Mouse (Mus musculus) adrenal gland, adult (tissue): ENCODE measurements around the gene Dnttip1.
"Not testable (repeated sequence)": the region's sequence is repeated elsewhere in the genome, so short reads cannot be mapped to it uniquely, and the experiment has no call there.

ENCODE experiments used
- DNase-seq, 2 experiments: peaks; one replicate each; pipeline ENCODE4 v3.0.0; 2022 to 2023; ENCODE audit warnings: low spot score in 1 of 2; ENCODE audit not compliant: inconsistent age in 2 of 2

The Dnttip1 gene

GRCm38 (mm10) chr2:164778809-164779208 lies 33.0 kb downstream of the Dnttip1 start:
- no peak for DNase-seq

DNA sequence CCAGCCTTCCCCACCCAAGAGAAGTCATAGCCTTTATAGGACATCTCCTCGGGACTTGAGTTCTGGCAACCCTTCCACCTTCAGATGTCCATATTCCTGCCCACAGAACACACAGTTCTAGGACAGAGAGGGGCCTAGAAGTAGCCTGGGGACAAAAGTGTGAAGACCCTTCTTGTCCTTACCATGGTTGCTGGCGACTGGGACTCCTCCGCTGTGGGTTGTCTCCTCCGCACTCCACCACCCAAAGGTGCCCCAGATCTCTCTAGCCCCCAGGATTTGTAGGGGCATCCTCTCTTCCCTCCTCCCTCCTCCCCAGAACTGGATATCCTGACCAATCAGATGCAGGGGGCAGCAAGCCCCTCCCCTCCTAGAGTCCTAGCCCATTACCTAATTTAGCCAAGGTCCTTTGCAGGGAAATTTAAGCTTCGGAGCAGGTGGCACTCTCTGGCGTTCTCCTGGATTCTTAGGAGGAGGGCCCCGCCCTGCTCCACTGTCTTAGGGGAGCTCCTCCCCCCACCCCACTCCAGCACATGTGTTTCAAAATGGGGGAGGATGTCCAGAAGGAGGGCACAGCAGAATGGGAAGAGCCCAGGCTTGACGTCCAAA lies 33.8 kb downstream of the Dnttip1 start, which contains the start of gene Tnnc2:
TSS of gene Tnnc2 (minus strand) at position 487 of the 606 bp plus-strand sequence.
- no peak for DNase-seq

DNA sequence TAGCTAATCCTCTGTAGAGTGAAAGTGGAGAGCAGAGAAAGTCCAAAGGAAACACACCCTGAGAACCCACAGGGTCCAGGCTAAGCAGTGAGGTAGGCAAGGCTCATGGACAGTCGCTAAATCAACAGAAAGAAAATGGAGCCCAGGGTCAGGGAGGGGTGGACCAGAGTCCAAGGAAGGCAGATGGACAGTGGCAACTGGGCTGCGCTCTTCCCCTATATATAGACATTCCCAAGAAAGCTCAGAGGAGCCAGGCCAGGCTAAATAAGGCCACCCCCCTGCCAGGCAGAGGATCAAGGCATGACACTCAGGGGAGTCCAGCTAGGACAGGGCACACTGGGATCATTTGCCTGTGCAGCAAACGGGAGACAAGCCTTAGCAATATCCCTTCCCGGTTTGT lies 36.1 kb downstream of the Dnttip1 start:
- DNase-seq: no peak

GRCm38 (mm10) chr2:164783926-164784581 lies 38.3 kb downstream of the Dnttip1 start:
- DNase-seq: no peak

DNA sequence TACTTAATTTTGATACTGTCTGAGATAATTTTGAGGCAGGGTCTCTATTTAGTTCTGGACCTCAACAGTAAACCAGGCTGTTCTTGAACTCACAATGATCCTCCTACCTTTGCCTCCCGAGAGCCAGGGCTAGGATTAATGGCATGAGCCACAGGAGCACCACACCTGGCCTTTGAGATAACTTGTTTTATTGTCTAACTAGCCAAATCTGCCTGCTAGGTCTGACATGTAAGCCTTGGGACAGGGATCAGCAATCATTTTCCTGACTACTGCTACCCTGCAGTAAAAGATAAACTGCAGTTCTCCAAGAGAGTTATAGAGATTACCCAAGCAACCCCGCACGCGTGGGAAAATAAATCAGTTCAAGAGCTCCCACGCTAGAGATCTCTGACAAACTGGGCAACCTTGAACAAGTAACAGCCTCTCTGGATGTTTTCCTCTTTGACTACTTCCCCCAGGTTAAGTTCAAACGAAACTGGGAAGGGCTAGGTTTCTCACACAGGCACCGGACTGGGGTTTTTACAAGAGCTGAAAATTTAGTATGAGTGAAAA lies 39.2 kb downstream of the Dnttip1 start:
- DNase-seq: no peak

GRCm38 (mm10) chr2:164785481-164786387 lies 40.0 kb downstream of the Dnttip1 start, which contains the start of gene Snx21:
Gene Snx21, plus strand, starts transcription at chr2:164785823.
- DNase-seq: peak; percentile 98

DNA sequence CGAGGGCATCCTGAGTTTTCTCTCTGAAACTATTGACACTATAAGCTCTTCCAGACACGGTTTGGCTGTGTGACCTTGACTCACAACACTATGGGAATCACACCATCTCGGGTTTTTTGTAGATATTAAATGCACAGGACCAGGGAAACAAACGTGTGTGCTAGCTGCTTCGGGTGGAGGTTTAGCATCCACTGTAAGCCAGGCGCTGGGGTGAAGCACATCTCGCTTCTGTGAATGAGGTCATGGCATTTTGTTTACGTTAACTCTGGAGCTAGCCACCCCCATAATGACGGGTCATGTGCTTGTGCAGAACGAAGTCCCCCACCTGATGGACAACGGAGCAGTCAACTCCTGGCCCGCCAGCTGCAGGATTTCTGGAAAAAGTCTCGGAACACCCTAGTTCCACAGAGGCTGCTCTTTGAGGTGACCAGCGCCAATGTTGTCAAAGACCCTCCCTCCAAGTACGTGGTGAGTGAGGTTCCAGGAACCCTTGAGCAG lies 40.7 kb downstream of the Dnttip1 start:
- DNase-seq: peak in 1 of 2 experiments; percentile 53

DNA sequence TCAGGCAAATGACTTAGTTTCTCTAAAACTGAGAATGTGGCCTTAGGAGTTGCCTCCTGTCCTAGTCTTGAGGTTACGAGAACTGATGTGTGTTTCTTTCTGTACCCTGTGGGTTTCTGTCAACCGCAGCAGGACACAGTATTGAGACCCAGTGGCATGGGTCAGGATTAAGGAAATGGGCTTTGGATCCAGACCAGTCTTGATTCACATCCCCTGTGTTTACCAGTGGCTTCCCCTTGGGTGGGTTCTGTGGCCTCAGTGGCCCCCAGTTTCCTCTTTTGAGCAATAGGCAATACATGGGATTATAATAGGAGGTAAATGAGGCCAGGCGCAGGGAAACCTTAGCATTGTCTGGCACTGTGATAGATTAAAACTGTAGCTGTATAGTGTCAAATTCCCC lies 41.2 kb downstream of the Dnttip1 start:
- DNase-seq: peak in 1 of 2 experiments; percentile 66

- DNase-seq: peak in 1 of 2 experiments; percentile 61
Measured at GRCm38 (mm10) chr2:164787779-164788178, 42.0 kb downstream of the Dnttip1 start.

DNA sequence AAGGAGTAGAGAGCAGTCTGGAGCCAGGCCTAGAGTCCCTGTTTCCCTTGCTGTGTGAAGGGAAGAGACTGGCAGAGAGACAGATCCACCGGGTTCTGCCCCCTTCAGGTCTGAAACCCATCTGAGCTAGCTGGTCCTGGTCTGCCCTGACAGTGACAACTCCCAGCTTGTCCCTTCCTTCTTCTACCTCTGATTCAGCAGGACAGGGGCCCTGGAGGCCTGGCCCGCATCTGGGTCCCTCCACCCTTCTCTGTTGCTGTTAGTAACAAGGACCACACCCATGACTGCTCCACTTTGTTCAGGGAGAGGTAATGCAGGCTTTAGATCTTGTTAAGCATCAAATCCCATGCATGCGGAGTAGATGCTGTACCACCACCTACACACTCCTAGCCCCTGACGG lies 42.6 kb downstream of the Dnttip1 start:
- no peak for DNase-seq

DNA sequence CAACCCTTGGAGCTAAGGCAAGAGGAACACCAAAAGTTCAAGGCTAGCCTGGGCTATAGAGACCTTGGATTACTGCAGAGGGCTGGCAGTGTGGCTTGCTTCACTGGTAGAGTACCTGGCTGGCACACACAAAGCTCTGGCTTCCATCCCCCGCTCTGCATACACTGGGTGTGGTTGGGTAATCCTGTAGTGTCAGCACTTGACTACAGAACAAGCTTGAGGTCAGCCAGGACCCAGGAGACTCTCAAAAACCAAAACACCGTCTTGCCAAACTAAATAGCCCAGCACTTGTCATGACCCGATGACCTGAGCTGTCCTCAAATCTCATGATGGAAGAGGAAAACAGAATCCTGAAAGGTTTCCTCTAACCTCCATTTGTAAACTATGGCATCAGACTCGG lies 44.7 kb downstream of the Dnttip1 start:
- DNase-seq: peak in 1 of 2 experiments; percentile 76

DNA sequence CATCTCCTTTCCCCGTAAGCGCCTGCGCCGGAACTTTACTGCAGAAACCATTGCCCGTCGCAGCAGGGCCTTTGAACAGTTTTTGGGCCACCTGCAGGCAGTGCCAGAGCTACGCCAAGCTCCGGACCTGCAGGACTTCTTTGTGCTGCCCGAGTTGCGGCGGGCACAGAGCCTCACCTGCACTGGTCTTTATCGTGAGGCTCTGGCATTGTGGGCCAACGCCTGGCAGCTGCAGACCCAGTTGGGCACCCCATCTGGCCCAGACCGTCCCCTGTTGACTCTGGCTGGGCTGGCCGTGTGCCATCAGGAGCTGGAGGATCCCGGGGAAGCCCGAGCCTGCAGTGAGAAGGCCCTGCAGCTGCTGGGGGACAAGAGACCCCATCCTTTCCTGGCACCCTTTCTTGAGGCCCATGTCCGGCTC lies 46.1 kb downstream of the Dnttip1 start:
- DNase-seq: no peak

DNA sequence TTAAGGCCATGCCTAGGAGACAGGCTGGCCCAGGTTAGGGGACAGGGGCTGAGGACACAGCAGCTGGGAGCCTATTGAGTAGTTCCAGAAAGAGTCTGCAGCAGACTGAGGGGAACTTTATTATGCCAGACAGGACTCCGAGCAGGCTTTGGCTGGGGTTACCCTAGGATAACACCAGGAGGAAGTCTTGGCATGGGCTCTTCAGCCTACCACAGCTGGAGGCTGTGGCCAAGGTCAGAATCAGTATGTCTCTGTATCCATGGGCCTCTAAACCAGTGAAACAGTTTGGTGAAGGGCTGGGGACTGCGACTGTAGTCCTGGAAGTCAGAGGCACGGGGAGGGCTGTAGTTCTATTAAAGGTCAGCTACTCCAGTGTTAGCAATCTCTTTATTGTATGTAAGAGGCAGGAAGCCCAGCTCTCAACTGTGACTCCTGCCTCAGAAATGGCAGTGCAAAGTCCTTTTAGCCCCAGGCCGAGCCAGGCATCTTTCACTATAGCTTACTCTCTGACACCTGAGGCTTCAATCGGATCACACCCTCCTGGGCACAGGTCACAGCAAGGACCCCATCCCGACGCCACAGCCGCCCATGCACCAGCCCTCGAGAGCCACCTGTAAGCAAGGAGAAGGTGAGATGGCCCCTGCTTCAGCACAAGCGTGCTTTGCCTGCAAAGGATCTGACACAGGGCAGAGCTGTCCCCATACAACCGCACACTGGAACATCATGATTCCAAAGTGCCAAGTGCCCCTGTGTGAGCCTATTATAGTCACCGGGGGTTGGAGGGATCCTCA lies 46.8 kb downstream of the Dnttip1 start:
- DNase-seq: peak; percentile 67 to 82

DNA sequence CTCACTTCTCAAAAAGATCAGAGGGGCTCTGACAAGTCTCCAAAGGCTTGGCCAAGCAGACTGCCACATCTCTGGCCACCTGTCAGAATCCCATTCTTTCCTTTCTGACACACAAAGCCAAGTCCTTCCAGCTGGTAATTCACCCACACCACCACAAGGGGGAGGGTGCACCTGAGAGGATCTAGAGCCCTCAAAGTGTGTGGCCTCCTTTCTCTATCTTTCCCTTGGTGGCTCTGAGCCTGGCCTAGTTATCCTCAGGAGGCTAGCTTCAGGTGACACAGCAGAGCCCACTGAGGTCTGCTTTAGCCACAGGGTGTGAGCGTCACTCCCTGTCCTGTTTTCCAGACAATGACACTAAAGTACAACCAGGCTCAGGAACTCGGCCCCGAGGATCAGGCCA lies 47.5 kb downstream of the Dnttip1 start:
- DNase-seq: peak; percentile 81 to 90

- DNase-seq: peak in 1 of 2 experiments; percentile 69
Measured at GRCm38 (mm10) chr2:164793772-164794171, 48.0 kb downstream of the Dnttip1 start.

- peak; percentile 91 to 96 for DNase-seq
Measured at GRCm38 (mm10) chr2:164794293-164794692, 48.5 kb downstream of the Dnttip1 start.

DNA sequence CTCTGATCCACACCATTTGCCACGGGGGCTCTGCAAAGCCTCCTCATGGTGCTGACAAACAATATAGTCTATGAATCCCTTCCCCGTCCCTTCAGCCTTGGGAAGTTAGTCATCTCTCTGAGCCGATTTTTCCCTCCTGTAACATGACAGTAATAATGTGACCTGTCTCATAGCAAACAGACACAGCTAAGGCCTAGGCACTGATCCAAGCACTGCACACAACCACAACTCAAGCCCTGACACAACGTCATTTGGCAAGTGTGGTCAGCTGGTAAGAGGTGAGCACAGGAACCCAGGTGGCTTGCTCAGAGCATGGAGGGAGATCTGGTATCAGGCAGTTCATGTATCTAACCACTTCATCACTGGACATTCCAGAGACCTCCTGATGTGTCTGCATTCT lies 50.1 kb downstream of the Dnttip1 start:
- peak; percentile 51 to 71 for DNase-seq

- not testable (repeated sequence) for DNase-seq
Measured at GRCm38 (mm10) chr2:164798554-164798953, 52.8 kb downstream of the Dnttip1 start.

- no peak for DNase-seq
Measured at GRCm38 (mm10) chr2:164800252-164801004, 54.6 kb downstream of the Dnttip1 start.
